Mouse (Mus musculus): ENCODE data around the gene Kalrn. TPM values are rescaled to one million over a fixed set of nuclear protein-coding genes. Genes with fewer than 3 reads are reported as not detected.
"Not testable (repeated sequence)": the region's sequence is repeated elsewhere in the genome, so short reads cannot be mapped to it uniquely, and the experiment has no call there.

Gene Kalrn
- polyA plus RNA-seq, 1 experiment from 2014 or later = 16.6 TPM

GRCm38 (mm10) chr16:34307458-34307857 is 265.9 kb downstream of the Kalrn start:
- no peak for DNase-seq (ENCODE audit: low spot score)
- Histone ChIP-seq H3K27me3 (ENCODE audit: insufficient read depth, poor library complexity, severe bottlenecking) (no peaks in the 10 kb centered on the region), H3K36me3 (peaks cover 67% of the 10 kb centered on the region), H3K4me1 (replicated peaks) (peaks cover 11% of the 10 kb centered on the region; the same call in 1 of the 2 replicates), H3K4me3 (no peak overlapping the region), H3K9me3 (no peaks in the 10 kb centered on the region), H3K27ac (peak overlapping the region; percentile 23; the same call in 1 of the 2 replicates)
- WGBS = 85% methylated on average over 9 of the region's 9 CpGs

- H3K27me3 ChIP-seq (ENCODE audit: insufficient read depth, poor library complexity, severe bottlenecking) = no peaks in the 10 kb centered on the region
- DNase-seq (ENCODE audit: low spot score) = no peak
- no peak overlapping the region for H3K4me3 ChIP-seq
- H3K36me3 ChIP-seq = peaks cover 60% of the 10 kb centered on the region
- H3K9me3 ChIP-seq = no peaks in the 10 kb centered on the region
- no peak overlapping the region for H3K27ac ChIP-seq
- H3K4me1 ChIP-seq (replicated peaks) = peaks cover 11% of the 10 kb centered on the region; the same call in 1 of the 2 replicates
- WGBS = 72% methylated on average over 4 of the region's 4 CpGs
Observed at GRCm38 (mm10) chr16:34305586-34305985, 267.7 kb downstream of the Kalrn start.

- not testable (repeated sequence) for H3K9me3 ChIP-seq; H3K27me3 ChIP-seq (ENCODE audit: insufficient read depth, poor library complexity, severe bottlenecking); H3K27ac ChIP-seq; H3K4me3 ChIP-seq; DNase-seq (ENCODE audit: low spot score)
- Histone ChIP-seq H3K4me1 (replicated peaks) (peaks cover 11% of the 10 kb centered on the region; the same call in 1 of the 2 replicates), H3K36me3 (peaks cover 50% of the 10 kb centered on the region)
- WGBS = 82% methylated on average over 4 of the region's 4 CpGs
Observed at GRCm38 (mm10) chr16:34303818-34304217, 269.5 kb downstream of the Kalrn start.

DNA sequence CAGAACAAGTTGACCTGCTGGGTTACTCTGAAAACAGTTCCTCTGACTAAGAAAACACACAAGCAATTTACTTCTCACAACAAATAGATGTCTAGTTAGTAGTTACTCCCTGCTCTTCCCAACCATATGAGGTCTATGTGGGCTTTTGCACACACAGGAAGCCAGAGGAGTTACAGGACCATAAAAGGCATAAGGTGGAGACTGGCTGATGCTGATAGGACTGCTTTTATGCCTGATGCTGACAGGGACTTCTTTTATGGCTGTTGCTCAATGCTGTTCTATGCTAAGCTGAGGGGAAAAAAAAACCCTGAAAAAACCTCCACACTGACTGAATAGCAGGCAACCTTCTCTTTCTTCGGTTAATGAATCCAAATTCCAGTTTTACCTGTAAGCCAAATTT is 270.8 kb downstream of the Kalrn start:
- H3K4me1 ChIP-seq (replicated peaks) = peaks cover 7% of the 10 kb centered on the region; the same call in 1 of the 2 replicates
- H3K9me3 ChIP-seq = no peaks in the 10 kb centered on the region
- no peak overlapping the region for H3K4me3 ChIP-seq
- DNase-seq (ENCODE audit: low spot score) = no peak
- WGBS = 91% methylated on average over 1 of the region's 1 CpGs
- no peak overlapping the region for H3K27ac ChIP-seq
- peaks cover 44% of the 10 kb centered on the region for H3K36me3 ChIP-seq
- H3K27me3 ChIP-seq (ENCODE audit: insufficient read depth, poor library complexity, severe bottlenecking) = no peaks in the 10 kb centered on the region

- H3K36me3 ChIP-seq = peaks cover 41% of the 10 kb centered on the region
- no peak overlapping the region for H3K4me3 ChIP-seq
- DNase-seq (ENCODE audit: low spot score) = no peak
- WGBS = 89% methylated on average over 1 of the region's 1 CpGs
- H3K9me3 ChIP-seq = no peaks in the 10 kb centered on the region
- H3K4me1 ChIP-seq (replicated peaks) = 0 out of 2 replicates have a peak, but pooled peaks cover 3% of the 10 kb centered on the region
- H3K27ac ChIP-seq = no peak overlapping the region
- no peaks in the 10 kb centered on the region for H3K27me3 ChIP-seq (ENCODE audit: insufficient read depth, poor library complexity, severe bottlenecking)
Observed at GRCm38 (mm10) chr16:34302063-34302462, 271.3 kb downstream of the Kalrn start.

GRCm38 (mm10) chr16:34299226-34299625 is 274.1 kb downstream of the Kalrn start:
- no peak overlapping the region for H3K27ac ChIP-seq
- DNase-seq (ENCODE audit: low spot score) = no peak
- 80% methylated on average over 2 of the region's 2 CpGs for WGBS

GRCm38 (mm10) chr16:34297911-34298682 is 275.2 kb downstream of the Kalrn start:
- WGBS = 86% methylated on average over 5 of the region's 5 CpGs
- no peaks in the 10 kb centered on the region for H3K27me3 ChIP-seq (ENCODE audit: insufficient read depth, poor library complexity, severe bottlenecking)
- H3K4me1 ChIP-seq (replicated peaks) = no peaks in the 10 kb centered on the region
- no peaks in the 10 kb centered on the region for H3K9me3 ChIP-seq
- H3K4me3 ChIP-seq = no peak overlapping the region
- no peak for DNase-seq (ENCODE audit: low spot score)
- H3K27ac ChIP-seq = no peak overlapping the region
- peaks cover 40% of the 10 kb centered on the region for H3K36me3 ChIP-seq

More at GRCm38 (mm10) chr16:34299226-34299625, 274.1 kb downstream of the Kalrn start:
- Histone ChIP-seq H3K4me1 (replicated peaks) (no peaks in the 10 kb centered on the region), H3K27me3 (ENCODE audit: insufficient read depth, poor library complexity, severe bottlenecking) (no peaks in the 10 kb centered on the region), H3K4me3 (no peak overlapping the region), H3K9me3 (no peaks in the 10 kb centered on the region), H3K36me3 (peaks cover 32% of the 10 kb centered on the region)

DNA sequence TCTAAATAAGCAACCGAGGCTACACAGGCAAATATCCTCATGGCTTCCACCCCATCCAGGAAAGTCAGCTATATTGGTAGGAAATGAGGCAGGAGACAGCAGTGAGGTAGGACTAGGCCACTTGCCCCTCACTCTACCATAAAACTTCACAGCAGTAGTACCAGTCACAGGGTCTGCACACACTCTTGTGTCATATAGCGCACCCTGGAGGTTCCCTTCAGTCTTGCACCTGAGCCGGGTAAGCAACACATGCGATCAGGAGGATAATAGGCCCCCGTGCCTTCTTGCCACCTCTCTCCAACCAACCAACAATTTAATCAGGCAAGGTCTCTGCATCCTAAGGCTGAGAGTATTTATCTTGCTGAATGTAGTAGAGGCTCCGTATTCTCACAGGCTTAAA is 278.8 kb downstream of the Kalrn start:
- Histone ChIP-seq H3K4me1 (replicated peaks) (no peaks in the 10 kb centered on the region), H3K9me3 (no peaks in the 10 kb centered on the region), H3K27ac (no peak overlapping the region), H3K36me3 (peaks cover 55% of the 10 kb centered on the region), H3K4me3 (no peak overlapping the region), H3K27me3 (ENCODE audit: insufficient read depth, poor library complexity, severe bottlenecking) (no peaks in the 10 kb centered on the region)
- WGBS = 83% methylated on average over 6 of the region's 6 CpGs
- no peak for DNase-seq (ENCODE audit: low spot score)

- Histone ChIP-seq H3K27ac (no peak overlapping the region), H3K36me3 (peaks cover 46% of the 10 kb centered on the region), H3K4me3 (no peak overlapping the region), H3K4me1 (replicated peaks) (no peaks in the 10 kb centered on the region), H3K9me3 (no peaks in the 10 kb centered on the region), H3K27me3 (ENCODE audit: insufficient read depth, poor library complexity, severe bottlenecking) (no peaks in the 10 kb centered on the region)
- DNase-seq (ENCODE audit: low spot score) = no peak
- 99% methylated on average over 2 of the region's 2 CpGs for WGBS
Observed at GRCm38 (mm10) chr16:34293675-34294074, 279.7 kb downstream of the Kalrn start.

GRCm38 (mm10) chr16:34289583-34289982 is 283.7 kb downstream of the Kalrn start:
- Histone ChIP-seq H3K27ac (no peak overlapping the region), H3K9me3 (no peaks in the 10 kb centered on the region), H3K27me3 (ENCODE audit: insufficient read depth, poor library complexity, severe bottlenecking) (no peaks in the 10 kb centered on the region), H3K36me3 (peaks cover 30% of the 10 kb centered on the region), H3K4me1 (replicated peaks) (no peaks in the 10 kb centered on the region), H3K4me3 (no peak overlapping the region)
- WGBS = 54% methylated on average over 7 of the region's 7 CpGs
- peak; percentile 14 for DNase-seq (ENCODE audit: low spot score)

GRCm38 (mm10) chr16:34282026-34282425 is 291.3 kb downstream of the Kalrn start:
- WGBS = 92% methylated on average over 8 of the region's 8 CpGs

GRCm38 (mm10) chr16:34279654-34280383 is 293.5 kb downstream of the Kalrn start:
- no peak for DNase-seq (ENCODE audit: low spot score)
- 91% methylated on average over 7 of the region's 7 CpGs for WGBS

More at GRCm38 (mm10) chr16:34282026-34282425, 291.3 kb downstream of the Kalrn start:
- H3K4me1 ChIP-seq (replicated peaks) = peaks cover 5% of the 10 kb centered on the region
- no peaks in the 10 kb centered on the region for H3K9me3 ChIP-seq
- no peak overlapping the region for H3K4me3 ChIP-seq
- no peak overlapping the region for H3K27ac ChIP-seq
- no peaks in the 10 kb centered on the region for H3K36me3 ChIP-seq
- no peak for DNase-seq (ENCODE audit: low spot score)
- H3K27me3 ChIP-seq (ENCODE audit: insufficient read depth, poor library complexity, severe bottlenecking) = no peaks in the 10 kb centered on the region

GRCm38 (mm10) chr16:34278249-34278790 is 295.0 kb downstream of the Kalrn start:
- no peaks in the 10 kb centered on the region for H3K27me3 ChIP-seq (ENCODE audit: insufficient read depth, poor library complexity, severe bottlenecking)
- no peak overlapping the region for H3K4me3 ChIP-seq
- no peaks in the 10 kb centered on the region for H3K9me3 ChIP-seq
- H3K27ac ChIP-seq = no peak overlapping the region
- 55% methylated on average over 4 of the region's 4 CpGs for WGBS
- no peaks in the 10 kb centered on the region for H3K36me3 ChIP-seq
- no peak for DNase-seq (ENCODE audit: low spot score)
- H3K4me1 ChIP-seq (replicated peaks) = peaks cover 7% of the 10 kb centered on the region

More at GRCm38 (mm10) chr16:34279654-34280383, 293.5 kb downstream of the Kalrn start:
- Histone ChIP-seq H3K27me3 (ENCODE audit: insufficient read depth, poor library complexity, severe bottlenecking) (no peaks in the 10 kb centered on the region), H3K4me1 (replicated peaks) (peaks cover 7% of the 10 kb centered on the region), H3K4me3 (no peak overlapping the region), H3K9me3 (no peaks in the 10 kb centered on the region), H3K36me3 (no peaks in the 10 kb centered on the region), H3K27ac (no peak overlapping the region)
